Mouse (Mus musculus) heart, postnatal 36 days (tissue): ENCODE results near the gene Plek. TPM values are rescaled to one million over a fixed set of nuclear protein-coding genes. Genes with fewer than 3 reads are reported as not detected.
"Not testable (repeated sequence)": the region's sequence is repeated elsewhere in the genome, so short reads cannot be mapped to it uniquely, and the experiment has no call there.

Source experiments
- DNase-seq, 2 experiments: peaks; one replicate each; pipeline ENCODE4 v3.0.0; 2021 to 2022
- intact Hi-C: fragments of 180-260 bp; cut with DNase I; formaldehyde crosslinking; loops from one replicate; pipeline ENCODE4 v1.15.1; 2025
- total RNA-seq, 2 experiments: library from RNA; stranded (reverse); gene quantifications; 2 replicates each; pipeline ENCODE4 v1.2.3; 2021

The Plek gene
- 1 to 10 TPM; 4.7 to 4.9 TPM for total RNA-seq

DNA sequence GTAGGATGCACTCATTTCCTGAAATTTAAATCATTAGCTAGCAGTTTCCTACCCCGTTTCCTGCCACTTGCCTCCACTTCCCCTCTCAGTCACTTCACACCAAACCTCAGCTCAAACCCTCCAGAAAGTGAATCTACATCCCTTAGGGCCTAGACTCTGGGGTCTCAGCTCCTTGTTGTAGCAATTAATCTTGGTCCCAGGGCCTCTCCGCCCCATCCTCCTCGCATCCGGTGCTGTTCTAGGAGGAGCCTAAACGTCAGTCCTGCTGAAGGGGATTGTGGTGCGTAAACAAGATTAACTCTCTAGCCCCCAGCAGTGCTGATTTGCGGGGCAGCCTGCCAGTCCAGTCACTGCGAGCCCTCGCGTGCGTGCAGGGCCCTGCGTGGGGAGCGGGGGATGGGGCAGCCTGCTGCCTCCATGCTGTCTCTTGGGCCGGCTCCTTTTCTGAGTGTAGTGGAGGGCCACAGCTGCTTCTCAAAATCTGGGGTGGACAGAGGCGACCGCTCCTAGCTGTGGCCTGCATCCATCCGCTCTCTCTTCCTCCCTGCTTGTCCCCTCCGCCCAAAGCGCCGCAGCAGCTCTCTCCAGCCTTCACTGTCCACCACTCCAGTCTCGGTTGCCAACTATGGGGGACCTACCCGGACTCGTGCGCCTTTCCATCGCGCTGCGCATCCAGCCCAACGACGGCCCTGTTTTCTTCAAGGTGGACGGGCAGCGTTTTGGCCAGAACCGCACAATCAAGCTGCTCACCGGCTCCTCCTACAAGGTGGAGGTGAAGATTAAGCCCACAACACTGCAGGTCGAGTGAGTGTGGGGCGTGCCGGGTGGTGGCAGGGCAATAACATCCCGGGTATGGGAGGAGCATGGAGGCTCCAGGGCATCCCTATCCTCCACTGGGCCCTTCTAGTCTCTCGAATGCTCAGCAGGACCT, at the start of gene Plek, which contains the start of gene Cnrip1:
TSS of gene Plek (minus strand) at position 837 of the 931 bp plus-strand sequence.
TSS of gene Cnrip1 (plus strand) at position 42 of the 931 bp plus-strand sequence.
- peak; percentile 62 to 74 for DNase-seq
- intact Hi-C loops: loop anchor here (5.0 kb wide), 1 partner anchor 160 kb away; the partner anchor contains the start of gene Pno1

DNA sequence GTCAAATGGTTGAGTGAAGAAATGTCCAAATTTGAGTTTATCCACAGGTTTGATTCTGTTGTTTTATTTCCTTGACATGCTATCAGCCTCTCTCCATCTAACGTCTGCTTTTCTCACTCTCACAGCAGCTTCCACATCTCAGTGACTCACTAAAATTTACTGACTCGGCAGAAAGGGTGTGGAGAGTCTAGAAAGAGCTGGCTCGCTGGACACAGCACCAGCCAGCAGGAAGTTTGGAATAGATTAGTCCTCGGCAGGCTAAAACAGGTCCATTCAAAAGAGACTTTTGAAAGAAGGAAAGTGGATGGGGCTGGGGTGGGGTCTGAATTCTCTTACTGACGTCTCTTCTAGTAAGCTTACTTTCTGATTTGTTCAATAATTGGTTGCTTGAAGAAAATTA, 33.9 kb upstream of the Plek start:
- DNase-seq: no peak
- intact Hi-C loops: no loop called here

DNA sequence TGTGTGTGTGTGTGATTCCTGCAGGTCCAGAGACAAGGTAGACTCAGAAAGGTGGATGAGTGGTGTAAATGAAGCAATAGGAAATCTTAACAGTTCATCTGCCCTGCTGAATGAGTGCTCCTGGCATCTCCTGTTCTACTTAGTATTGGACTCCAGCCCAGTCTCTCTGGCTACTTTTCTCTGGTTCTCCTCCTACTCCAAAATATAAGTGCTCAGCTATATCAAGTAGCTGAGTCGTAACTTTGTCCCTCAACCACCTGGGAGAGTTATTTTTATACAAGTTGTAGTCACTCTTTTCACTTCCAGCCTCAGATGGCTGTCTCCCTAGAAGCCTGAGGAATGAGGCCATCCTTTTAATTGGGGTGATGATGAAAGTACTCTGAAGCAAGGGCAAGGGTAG, 31.7 kb upstream of the Plek start:
- intact Hi-C loops: no loop called here

DNA sequence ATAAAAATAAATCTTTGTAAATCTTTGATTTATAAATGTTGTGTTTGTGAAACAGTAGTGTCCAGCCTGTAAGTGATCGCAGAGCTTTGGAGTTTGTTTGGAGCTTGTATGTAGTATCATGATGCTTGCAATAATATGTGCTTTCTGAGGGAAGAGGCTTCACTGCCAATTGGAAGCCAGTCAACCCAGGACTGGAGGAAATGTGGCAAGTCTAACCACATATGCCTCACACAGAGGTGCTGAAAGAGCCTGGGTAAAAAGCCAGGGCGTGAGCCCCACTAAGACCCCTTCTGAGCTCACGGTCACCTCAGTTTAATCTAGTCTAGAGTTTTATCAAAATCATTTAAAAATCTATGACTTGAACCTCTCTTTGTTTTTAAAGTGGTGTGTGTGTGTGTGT, 31.3 kb upstream of the Plek start:
- intact Hi-C loops: no loop called here
- DNase-seq: no peak

More for the DNA sequence above, 31.7 kb upstream of the Plek start:
- no peak for DNase-seq

DNA sequence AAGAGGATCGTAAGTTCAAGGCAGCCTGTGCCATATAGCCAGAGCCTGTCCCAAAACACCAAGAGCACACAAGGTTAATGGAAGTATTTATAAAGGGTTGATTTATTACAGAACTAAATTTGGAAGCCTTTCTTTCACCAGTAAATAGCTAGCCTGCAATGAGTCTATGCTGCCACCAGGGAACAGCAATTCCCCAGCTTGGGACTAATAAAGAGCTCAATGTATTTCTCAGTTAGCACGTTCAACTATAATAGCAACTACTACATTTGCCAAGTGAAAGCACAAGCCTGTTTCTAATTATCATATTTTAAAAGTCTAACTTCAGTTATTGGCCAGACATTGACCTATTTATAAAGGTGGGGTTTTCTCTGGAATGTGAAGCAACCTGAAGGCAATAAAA, 30.8 kb upstream of the Plek start:
- no peak for DNase-seq
- intact Hi-C loops: no loop called here

DNA sequence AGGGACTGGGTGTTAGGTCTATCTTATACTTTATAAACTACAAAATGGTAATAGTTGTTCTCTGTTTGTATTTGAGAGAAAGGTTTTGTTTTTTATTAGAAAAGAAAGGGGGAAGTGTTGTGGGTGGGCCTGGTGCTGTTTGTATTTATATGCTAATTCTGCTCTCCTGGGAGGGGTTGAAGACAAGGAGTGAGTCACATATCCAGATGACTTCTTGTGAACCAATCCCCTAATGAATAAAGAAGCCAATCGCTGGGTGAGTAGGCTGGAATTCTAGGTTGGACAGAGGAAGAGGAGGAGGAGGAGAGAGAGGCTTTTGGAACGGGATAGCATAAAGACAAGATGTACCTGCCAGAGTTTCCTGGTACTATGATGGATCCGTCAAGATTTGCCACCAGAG, 29.9 kb upstream of the Plek start:
- DNase-seq: no peak
- intact Hi-C loops: no loop called here

DNA sequence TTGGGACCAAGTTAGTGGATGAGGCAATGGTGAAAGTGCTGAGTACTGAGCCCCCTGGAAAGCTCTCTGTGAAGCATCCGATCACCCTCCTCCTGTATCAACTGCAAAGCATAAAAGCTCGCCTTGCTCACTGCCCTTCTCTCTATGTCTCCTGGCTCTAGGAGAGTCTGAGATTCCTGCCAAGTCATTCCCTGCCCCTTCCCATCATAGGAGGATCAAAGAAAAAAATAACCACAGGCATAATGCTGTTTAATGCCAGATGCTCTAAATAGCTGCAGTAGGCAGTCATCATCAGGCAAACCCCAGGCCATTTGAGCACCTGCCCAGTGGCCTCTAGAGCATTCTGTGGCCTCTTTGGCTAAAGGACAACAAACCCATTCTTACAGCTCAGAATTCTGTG, 23.5 kb upstream of the Plek start:
- DNase-seq: no peak
- intact Hi-C loops: no loop called here

DNA sequence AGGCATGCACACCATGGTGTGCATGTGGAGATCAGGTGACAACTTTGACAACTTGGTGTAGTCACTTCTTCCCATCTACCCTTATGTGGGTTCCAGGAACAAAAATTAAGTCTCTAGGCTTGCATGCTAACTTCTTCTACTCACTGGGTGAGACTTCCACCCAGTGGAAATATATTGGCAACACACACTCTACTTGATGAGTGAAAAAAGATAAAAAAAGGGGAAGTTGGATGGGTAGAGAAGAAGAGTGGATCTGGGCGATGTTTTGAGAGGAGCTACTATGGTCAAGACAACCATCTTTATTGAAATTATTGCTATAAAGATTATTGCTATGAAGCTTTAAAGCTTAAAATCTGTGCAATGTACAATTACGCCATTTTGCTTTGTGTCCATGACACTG, 17.2 kb upstream of the Plek start:
- DNase-seq, intact Hi-C loops: not testable (repeated sequence)

DNA sequence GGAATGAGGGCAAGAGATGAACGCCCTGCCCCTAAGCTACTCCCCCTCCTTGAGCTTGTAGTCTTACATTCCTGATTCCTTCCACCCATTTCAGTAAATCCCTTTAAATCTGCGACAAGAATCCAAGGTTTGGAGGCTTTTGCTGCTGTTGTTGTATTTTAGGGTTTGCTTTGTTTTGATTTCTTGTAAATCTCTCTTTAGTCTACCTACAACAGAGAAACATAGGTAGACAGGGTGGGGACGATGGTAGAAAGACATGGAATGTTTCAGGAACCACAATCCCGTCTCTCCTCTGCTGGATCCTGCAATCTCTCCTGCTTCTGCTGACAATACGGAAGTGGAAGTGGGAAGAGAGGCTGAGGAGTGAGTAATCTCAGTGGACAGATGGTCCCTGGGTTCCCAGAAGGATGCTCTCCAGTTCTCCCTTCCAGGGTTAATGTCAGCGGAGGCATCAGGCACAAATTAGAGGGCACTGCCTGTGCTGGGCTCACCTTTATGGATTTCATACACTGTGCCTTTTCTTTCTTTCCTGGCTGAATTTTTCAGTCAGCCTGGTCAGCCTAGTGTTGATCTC, 382 bp upstream of the Plek start:
- DNase-seq: no peak
- intact Hi-C loops: loop anchor here (5.0 kb wide), 1 partner anchor 160 kb away; the partner anchor contains the start of gene Pno1

DNA sequence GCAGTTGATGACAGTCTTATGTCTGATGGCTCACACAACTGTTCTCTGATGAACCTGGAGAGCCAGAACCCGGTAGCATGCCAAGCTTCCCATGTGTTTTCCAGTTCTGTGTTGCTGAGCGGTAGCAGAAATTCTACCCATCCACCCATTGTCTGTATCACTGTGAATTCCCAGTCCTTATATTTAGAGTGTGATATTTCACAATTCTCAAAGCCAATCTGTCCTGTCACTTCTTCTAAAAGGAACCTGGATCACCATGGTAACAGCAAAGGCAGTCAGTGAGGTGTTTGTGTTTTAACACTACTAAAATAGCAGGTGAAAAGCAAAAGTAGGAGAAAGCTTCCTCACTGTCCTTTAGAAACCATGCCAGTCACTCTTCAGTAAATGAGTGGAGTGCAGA, 6.4 kb downstream of the Plek start:
- DNase-seq: no peak
- intact Hi-C loops: no loop called here

DNA sequence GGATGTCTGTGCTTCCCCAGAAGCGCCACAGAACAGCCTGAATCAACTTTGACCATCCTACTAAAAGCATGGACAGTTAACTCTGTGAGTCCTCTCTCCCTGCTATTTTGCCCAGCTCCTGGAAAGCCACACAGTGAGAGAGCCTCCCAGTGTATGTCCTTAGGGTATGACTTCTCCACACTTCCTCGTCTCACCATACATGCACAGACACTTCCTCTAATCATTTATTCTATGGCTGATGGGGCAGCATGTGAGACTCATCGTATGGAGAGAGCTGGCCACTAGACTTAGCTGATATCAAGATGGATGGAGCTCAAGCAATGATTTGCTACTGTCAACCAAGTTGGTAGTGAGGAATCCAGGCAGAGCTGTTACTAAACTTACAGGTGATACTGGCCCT, 28.2 kb downstream of the Plek start:
- intact Hi-C loops: no loop called here
- DNase-seq: no peak

DNA sequence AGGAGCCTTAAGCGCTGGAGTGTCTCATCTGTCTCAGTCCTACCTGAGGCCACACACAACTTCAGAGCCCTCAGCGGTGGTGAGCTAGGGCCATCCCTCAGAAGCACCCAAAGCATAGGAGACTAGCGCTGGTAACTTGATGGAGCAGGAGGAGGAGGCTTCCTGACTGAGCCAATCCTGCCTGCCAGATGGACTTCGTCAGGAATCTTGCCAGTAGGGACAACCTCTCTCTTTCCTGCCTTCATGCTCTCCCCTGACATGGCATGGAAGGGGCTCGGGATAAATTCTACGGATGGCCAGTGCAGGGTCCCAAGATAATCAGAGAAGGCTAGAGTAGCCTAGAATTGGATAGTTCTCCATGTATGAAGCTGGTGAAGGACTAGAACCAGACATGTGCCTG, 29.0 kb downstream of the Plek start:
- DNase-seq: peak in 1 of 2 experiments; percentile 31
- intact Hi-C loops: no loop called here

DNA sequence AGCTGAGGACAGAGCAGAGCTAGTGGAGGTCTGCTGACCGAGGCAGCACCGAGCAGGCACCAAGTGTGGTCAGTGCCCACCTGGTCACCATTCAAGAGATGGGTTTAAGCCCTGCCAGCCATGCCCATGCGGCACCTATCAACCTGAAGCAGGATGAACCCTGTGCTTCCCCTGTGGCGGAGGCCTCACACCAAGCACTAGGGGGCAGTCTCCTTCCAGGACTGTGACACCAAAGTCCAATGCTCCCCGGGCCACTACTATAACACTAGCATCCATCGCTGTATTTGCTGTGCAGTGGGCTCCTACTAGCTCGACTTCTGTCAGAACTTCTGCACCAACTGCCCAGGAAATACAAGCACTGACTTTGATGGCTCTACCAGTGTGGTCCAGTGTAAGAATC, 32.9 kb downstream of the Plek start:
- no peak for DNase-seq
- intact Hi-C loops: no loop called here

DNA sequence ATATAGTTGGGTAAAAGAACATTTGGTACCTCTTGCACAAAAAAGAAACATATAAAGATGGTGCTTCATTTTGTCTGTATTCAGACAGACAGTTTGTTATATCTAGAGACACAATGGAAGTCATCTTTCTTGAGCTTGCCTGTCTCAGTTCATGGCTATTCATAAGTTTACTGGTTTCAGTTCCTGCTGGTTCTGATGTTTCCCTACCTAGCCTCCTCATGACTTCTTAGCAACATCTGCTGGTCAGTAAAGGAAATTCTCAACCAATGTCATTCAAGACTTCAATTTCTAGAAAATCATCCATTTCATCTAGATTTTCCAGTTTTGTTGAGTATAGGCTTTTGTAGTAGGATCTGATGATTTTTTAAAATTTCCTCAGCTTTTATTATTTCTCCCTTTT, 39.2 kb downstream of the Plek start:
- intact Hi-C loops: no loop called here
- no peak for DNase-seq

DNA sequence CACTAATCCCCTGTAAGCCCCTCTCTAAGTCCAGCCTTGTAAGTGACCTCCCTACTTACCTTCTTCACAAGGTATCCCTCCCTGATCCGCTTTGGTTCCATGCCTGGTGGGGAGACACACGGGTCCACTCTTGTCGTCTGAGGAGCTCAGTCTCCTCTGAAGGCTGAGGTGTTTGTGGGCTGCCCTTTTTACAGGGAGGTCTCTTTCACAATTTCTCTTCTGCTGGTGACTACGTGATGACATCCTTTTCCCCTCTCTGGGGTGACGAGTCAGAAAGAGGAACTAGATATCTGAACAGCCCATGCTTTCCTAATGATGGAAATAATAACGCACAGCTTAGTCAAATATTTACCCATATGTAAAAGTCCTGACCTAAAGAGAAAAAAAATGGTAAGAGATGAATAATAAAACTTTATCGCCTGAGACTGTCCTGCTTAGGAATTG, 43.7 kb downstream of the Plek start:
- intact Hi-C loops: no loop called here
- DNase-seq: no peak

DNA sequence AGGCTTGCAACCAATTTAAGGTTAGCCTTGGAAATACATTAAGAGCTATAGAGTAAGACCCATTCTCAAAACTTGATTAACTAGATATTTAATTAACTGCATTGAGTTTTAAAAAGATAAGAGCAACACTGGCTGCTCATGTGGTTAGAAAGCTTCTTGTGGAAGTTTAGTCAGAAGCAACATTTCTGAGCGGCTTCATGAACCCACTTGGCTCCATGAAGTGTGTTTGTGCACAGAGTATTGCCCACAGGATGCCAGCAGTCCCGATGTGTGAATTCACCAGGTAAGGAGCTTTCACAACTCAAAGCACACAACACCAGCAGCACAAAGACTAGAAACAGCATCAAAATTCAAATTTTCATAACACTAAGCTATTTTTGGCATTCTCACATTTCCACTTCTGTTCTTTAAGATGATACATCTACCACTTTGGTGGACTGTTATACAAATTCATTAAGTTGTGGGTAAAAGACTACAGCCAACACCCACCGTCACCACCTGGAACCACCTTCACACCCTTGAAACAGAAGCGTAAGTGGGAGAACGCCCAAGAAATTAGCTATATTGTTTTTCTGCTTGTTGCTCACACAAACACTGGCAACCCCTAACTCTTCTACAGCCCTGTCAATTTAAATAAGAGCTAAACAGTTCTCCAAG, 44.5 kb downstream of the Plek start:
- intact Hi-C loops: no loop called here
- no peak for DNase-seq

DNA sequence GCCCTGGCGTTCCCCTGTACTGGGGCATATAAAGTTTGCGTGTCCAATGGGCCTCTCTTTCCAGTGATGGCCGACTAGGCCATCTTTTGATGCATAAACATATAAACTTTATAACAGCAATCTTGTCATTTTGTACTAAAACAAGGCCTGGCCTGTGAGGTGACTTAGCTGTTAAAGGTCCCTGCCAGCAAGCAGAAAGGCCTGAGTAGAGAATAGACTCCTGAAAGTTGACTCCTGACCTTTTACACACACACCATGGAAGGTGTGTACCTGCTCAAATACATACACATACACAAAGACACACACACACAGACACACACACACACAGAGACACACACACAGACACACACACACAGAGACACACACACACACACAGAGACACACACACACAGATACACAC, 45.7 kb downstream of the Plek start:
- intact Hi-C loops, DNase-seq: not testable (repeated sequence)

DNA sequence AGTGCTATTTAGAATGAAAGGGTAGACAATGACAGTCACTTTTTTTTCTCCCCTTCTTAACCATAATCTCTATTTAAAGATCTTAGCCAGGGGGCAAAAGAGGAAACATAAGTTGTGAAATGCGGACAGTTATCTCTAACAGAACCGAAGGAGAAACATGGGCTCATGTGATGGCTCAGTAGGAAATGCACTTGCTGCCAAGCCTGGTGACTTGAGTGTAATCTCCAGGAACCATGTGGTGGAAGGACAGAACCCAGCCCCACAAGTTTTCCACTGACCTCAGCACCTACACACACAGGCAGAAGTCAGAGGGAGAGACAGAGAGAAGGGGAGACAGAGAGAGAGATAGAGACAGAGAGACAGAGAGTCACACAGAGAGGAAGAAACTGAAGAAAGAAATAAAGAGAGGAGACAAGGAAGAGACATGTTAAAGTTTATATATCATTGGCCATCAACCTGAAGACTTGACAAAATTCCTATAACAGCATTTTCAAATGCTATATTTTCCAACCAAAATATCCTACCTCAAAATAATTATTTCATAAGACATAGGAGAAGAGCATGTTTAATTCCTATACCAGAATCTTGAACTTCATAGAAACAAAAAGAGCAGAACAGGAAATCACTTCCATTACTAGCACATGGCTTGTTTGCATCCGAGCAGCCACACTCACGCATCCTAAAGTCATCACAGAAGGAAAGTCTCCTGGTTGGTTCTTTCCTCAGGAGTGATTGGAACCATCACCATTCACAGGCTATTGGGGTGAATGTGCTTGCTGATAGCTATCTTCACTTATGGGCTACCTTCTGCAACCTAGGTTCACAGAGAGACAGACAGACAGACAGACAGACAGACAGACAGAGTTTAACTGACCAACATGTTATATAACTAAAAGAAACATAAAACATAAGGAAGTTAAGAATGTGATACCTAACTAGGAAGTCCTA, 47.0 kb downstream of the Plek start:
- intact Hi-C loops: no loop called here
- peak in 1 of 2 experiments; percentile 20 for DNase-seq

DNA sequence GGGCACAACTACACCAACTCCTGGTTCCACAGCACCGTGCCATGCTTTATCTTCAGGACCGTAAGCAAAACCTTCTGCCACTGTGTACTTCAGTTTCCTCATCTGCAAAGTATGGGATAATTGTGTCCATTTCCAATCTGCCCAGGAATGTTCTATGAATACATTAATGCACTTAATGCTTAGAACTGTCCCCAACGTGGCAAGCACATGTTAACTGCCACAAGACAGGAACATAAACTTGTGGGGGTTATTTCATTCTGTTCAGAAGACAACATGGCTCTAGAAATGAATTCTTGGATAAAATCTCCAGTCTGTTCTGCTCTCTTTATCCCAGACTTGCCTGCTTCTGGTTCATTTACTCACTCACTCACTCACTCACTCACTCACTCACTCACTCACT, 48.4 kb downstream of the Plek start:
- DNase-seq: no peak
- intact Hi-C loops: no loop called here

DNA sequence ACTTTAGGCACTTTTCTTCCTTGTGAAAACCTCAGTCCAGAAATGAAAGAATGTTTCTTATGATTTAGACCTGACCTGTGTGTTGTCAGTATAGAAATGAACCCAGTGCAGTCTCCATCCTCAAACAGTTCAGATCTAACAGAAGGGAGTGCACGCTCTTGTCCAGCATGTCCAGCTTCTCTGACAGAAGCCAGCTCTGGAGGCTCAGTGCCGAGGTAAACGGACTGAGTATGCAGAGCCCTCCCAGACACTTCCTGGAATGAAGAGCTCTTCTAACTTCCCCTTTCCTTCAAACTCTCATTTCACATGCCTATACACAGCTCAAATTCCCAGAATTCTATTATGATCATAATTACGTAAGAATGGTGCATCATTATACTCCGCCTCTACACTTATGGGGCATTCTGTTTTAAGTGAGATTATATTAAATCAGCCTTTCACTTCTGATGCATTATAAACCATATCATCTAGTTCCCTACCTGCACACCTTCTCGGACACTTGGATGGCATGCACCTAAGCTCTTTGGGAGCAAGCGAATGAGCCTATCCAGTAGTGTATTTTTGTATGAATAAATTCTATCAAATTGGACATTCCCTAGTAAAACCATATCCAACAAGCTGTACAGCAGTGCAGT, 49.3 kb downstream of the Plek start:
- DNase-seq: no peak
- intact Hi-C loops: no loop called here
